Mouse (Mus musculus): ENCODE data around the gene Xrcc1.
A peak's percentile ranks its signal among the peaks of the same experiment; 100 is the strongest.
"Not testable (repeated sequence)": the region's sequence is repeated elsewhere in the genome, so short reads cannot be mapped to it uniquely, and the experiment has no call there.

Xrcc1 gene

DNA sequence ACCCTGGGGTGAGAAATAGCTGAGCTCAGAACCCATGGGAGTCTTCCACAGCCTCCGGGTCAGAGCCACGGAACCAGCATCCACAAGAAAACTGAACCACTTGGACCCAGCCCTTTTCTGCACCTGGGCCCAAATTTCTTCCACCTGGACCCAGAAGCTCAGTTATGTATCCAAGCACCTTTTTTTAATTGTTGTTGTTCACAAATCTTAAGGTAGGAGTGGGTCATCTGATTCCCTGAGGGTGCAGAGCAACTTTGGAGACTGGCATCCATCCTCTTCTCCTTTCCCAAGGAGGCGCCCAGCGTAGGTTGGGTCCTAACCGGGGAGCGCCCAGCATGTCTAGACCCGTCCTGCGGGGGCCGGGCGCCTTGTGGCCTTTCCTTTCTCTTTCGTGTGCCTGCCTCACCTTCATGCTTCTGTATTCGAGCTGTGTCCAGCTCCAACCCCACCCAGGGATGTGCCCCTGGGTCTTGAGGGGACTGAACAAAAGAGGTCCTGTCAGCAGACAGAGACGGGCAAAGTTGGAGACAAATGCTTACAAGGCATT is at the start of gene Xrcc1, which contains the start of gene Pinlyp:
Gene Xrcc1, plus strand, starts transcription at position 222 of the 547 bp plus-strand sequence.
Gene Pinlyp, minus strand, starts transcription at position 51 of the 547 bp plus-strand sequence.
- peak; percentile 24 for DNase-seq

DNA sequence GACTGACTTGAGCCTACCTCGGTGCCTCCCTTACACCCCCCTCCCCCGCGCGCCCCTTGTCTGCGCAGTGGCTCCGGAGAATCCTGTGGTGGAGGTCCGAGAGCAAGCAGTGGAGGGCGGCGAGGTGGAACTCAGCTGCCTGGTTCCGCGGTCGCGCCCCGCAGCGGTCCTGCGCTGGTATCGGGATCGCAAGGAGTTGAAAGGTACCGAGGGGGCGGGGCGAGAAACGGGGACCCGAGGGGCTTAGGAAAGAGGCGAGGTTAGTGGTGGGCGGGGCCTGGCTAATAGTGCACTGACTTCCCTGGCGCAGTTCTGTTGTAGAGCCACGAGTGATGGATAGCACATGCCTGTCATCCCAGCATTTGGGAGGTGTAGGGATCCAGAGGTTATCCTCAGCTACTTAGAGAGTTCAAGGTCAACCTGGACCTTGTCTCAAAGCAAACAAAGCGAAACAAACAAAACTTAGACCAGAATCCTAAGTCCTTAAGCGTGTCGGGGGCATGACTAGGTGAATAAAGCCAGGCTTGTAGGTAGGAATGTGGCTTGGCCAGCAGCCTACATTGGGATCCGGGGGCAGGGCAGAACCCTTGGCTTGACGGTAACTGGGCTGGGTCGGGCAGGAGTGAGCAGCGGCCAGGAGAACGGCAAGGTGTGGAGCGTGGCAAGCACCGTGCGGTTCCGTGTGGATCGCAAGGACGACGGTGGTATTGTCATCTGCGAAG is 46.1 kb upstream of the Xrcc1 start:
- peak; percentile 62 for DNase-seq

DNA sequence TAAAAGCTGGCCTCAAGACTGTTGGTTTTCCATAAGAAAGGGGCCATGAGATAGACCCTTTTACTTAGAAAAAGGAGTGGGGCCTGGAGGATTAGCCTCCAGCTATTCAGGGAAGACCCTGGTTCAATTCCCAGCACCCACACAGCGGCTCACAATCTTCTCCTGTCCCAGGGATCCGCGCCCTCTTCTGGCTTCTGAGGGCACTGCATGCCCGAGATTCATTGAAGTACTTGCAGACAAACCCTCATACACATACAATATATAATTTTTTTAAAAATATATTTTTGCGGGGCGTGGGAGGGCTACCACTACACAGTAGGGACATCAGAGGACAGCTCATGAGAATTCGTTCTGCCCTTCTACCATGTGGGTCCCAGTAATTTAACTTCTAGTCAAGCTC is 45.2 kb upstream of the Xrcc1 start:
- DNase-seq: peak; percentile 52

- DNase-seq: peak; percentile 51
Observed at GRCm38 (mm10) chr7:24501492-24501891, 44.6 kb upstream of the Xrcc1 start.

GRCm38 (mm10) chr7:24504004-24504403 is 42.1 kb upstream of the Xrcc1 start:
- no peak for DNase-seq

GRCm38 (mm10) chr7:24504868-24505267 is 41.2 kb upstream of the Xrcc1 start:
- DNase-seq: no peak

DNA sequence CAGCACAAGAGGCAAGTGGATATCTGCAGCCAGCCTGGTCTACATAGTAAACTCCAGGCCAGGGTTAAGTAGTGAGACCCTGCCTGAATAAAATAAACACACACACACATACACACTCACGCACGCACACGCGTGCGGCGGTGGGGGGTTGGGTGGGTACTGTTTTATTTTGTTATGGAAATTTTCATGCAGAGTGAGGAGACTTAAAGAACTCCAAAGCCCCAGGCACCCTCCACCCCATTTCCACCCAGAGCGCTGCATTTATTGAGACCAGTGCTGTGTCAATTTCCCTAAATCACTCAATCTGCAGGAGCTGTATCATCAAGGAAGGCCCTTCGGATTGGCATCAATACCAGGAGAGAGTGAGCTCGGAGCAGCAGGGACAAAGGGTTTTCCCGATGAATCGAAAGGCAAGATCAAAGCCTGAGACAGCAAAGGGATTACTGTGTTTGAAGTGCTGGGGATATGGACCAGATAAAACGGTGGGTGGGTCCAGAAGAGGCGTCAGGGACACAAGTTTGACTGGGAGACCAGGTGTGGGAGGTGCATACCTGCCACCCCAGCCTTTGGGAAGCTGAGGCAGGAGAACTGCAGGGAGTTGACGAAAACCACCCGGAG is 40.5 kb upstream of the Xrcc1 start:
- DNase-seq: no peak

DNA sequence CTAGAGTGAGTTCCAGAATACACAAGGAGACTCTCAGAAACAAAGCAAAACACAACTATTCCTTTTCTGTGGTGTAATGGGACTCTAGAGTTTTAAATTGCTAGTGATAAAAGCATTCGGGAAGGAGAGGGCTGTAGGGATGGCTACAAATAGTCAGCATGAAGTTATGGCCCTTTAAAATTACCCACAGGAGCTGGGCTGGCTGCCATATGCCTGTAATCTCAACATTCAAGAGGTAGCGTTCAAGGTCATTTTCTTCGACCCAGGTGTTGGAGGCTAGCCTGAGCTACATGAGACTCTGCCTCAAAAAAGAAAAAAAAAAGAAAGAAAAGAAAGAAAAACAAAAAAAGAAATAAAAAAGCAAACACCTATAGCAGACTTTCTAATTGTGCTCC is 40.0 kb upstream of the Xrcc1 start:
- no peak for DNase-seq

DNA sequence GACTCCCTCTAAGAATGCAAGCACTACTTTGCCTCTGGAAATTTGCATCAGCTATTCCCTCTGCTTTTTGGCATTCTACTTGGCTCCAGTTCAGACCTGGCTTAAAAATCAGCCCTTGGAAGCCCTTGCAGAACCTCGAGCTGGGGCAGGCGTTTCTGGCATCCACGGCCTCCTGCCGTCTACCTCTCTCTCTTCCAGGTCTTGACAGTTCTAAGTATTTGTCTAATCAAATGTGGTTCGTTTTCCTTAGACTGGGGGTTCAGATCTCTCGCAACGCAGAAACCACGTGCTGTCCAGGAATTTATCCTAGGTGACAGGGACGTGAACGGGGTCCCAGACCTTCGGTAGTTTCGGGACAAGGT is 39.6 kb upstream of the Xrcc1 start:
- DNase-seq: peak; percentile 55

DNA sequence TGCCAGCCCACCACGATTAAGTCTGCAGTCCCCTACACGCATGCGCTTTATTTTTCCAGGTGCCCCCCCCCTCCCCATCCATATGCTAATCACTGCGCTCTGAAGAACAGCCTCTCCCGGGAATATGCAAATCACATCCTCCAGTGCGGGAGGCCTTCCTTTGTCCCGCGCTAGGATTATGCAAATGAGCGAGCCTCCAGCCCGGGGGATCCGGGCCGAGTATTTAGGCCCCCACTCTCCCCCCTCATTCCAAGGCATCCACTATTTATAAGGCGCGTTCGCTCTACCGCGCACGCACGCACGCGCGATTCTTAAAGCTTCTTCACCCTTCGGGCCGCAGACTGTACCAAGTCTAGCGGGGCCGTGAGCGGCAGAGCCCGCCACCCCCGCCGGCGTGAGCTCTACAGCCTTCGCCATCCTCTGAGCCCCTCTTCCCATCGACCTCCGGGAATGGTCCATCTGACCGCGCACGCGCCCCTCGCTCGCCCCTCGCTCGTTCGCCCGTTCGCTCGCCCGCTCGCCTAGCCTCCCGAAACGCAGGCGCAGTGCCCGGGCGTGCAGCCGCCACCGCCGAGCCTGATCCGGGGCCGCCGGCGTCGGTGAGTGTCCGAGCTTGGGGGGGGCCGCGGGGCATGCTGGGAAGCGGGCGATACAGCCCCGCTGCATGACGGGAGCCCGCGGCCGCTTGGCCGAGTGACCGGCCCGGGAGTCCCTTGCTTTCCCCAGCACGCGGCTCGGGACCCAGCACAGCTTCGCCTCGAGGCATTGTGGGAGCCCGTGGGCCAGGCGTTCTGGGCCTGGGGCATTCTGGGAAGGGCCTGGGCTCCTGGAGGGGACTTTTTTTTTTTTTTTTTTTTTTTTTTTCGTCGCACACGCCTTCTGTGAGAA is 39.0 kb upstream of the Xrcc1 start, which contains the start of gene Zfp428:
Gene Zfp428, plus strand, starts transcription at position 169 of the 888 bp plus-strand sequence.
- peak; percentile 95 for DNase-seq

DNA sequence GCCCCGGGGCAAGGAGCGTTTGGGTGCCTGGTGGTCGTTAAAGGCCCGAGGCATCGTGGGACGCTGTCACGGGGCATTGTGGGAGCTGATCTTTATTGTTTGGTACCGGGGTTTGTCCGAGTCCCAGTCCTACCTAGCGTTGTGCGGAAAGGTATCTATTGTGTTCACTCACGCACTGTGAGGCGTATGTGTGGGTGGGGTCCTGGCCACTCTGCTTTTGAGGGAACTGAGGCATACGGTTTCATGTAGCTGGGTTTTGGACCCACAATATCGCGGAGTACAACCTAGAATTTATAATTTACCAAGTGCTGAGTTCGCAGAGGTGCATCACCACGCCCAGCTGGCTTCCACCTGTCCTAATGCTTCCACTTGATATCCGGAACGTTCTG is 38.4 kb upstream of the Xrcc1 start:
- DNase-seq: no peak

DNA sequence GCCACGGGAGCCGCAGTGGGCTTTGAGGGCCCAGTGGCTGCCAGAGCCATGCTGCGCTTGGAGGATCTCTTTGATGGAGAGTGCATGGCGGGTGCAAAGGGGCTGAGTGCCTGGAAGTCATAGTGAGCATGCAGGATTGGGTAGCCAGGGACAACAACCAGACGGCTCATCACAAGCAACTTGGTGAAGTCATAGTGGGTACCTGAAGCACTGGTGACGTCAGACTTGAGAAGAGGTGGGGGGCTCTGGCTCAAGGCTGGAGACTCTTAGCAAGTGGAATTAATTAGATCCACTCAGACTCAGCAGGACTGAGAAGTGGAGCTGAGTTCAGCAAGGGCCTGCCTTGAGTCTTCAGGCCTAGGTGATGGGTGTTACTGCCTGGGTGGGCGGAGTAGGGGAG is 33.7 kb upstream of the Xrcc1 start, which contains the start of gene AC161166.1:
Gene AC161166.1, minus strand, starts transcription at position 101 of the 400 bp plus-strand sequence.
- DNase-seq: no peak

DNA sequence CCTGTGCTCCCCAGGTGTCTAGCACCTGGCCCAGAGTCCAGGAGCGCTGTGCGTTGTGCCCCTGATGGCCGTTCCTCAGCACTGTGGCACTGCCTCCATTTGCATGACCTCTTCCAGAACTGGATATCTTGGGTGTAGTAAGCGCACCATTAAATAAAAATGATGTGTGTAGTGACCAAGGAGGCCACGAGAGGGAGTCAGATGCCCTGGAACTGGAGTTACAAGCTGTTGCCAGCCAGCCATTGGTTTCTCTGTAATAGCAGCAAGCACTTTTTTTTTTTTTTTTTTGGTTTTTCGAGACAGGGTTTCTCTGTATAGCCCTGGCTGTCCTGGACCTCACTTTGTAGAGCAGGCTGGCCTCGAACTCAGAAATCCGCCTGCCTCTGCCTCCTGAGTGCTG is 29.8 kb upstream of the Xrcc1 start:
- DNase-seq: not testable (repeated sequence)

DNA sequence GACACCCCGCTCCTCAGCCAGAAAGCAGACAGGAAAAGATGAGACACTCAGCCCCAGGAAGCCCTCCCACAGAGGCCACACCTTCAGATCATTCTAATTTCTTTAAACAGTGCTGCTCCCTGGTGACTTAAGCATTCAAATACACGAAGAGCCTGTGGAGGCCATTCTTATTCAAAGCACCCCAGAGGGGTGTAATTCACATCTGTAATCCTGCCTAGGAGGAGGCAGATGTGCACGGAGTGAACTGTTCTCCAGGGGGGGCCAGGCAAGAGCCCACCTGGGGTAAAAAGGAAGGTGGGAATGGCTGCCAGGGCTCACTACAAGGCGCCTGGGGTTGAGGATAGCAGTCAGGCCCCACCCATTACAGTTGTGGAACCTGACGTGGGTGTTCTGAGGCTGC is 29.0 kb upstream of the Xrcc1 start:
- no peak for DNase-seq

- DNase-seq: no peak
Observed at GRCm38 (mm10) chr7:24517654-24518053, 28.4 kb upstream of the Xrcc1 start.

GRCm38 (mm10) chr7:24519130-24519529 is 27.0 kb upstream of the Xrcc1 start:
- no peak for DNase-seq

DNA sequence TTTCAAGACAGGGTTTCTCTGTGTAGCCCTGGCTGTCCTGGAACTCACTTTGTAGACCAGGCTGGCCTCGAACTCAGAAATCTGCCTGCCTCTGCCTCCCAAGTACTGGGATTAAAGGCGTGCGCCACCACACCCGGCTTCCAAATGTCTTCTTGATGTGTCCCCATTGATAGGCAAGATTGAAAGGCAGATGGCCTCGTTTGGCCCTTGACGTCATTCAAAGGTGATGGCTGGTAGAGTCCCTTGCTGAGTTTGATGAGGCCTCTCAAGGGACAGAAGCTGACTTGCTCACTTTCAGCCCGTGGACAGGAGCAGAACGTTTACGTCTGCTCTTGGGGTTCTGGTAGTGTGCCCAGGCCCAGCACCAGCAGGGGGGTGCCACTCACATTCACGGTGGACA is 26.0 kb upstream of the Xrcc1 start:
- not testable (repeated sequence) for DNase-seq

DNA sequence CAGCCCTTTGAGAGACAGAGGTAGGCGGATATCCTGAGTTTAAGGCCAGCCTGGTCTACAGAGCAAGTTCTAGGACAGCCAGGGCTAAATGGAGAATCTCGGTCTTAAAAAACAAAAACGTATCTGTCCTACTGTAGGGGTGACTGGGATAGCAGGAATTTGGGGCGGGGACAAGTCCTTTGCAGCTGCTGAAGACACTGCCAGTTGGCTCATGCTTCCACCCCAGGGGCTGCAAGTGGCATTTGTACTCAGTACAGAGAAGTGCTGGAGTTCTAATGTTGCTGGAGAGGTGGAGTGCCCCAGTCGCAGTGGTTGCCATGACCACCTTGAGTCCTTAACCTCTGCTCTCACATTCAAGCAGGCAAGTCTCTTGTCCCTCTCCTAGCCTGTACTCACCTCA is 23.3 kb upstream of the Xrcc1 start:
- no peak for DNase-seq

- DNase-seq: no peak
Observed at GRCm38 (mm10) chr7:24523723-24524122, 22.4 kb upstream of the Xrcc1 start.

GRCm38 (mm10) chr7:24524978-24525377 is 21.1 kb upstream of the Xrcc1 start:
- DNase-seq: no peak

GRCm38 (mm10) chr7:24525686-24526420 is 20.2 kb upstream of the Xrcc1 start:
- DNase-seq: no peak

- DNase-seq: no peak
Observed at GRCm38 (mm10) chr7:24528861-24529260, 17.2 kb upstream of the Xrcc1 start.
